Mouse (Mus musculus): ENCODE measurements around the gene Itpka. TPM values are rescaled to one million over a fixed set of nuclear protein-coding genes. Genes with fewer than 3 reads are reported as not detected.
A peak's percentile ranks its signal among the peaks of the same experiment; 100 is the strongest.

Gene Itpka
- polyA plus RNA-seq, 1 experiment from 2014 or later: 1.7 TPM

GRCm38 (mm10) chr2:119762276-119762675 lies 20.1 kb downstream of the Itpka start:
- Histone ChIP-seq H3K4me2 (ENCODE audit: low read depth, low read length) (no peak overlapping the region), H3K9me3 (replicated peaks; ENCODE audit: control insufficient read depth, low read length) (no peaks in the 10 kb centered on the region), H3K9ac (ENCODE audit: low read length) (no peak overlapping the region), H3K27me3 (ENCODE audit: control insufficient read depth, insufficient read depth, low read length) (peaks cover 20% of the 10 kb centered on the region), H3K36me3 (ENCODE audit: control insufficient read depth, insufficient read depth) (peaks cover 7% of the 10 kb centered on the region; the same call in 1 of the 2 replicates), H3K27ac (ENCODE audit: low read length) (no peak overlapping the region), H3K4me1 (ENCODE audit: control insufficient read depth, insufficient read depth, low read length) (peaks cover 8% of the 10 kb centered on the region), H3K4me3 (ENCODE audit: low read length) (no peak overlapping the region)
- WGBS: 42% methylated on average over 1 of the region's 1 CpGs
- ATAC-seq (replicated peaks; ENCODE audit: extremely low read depth, insufficient read depth, low FRiP score): no peak

GRCm38 (mm10) chr2:119763924-119764323 lies 21.8 kb downstream of the Itpka start:
- Histone ChIP-seq H3K9me3 (replicated peaks; ENCODE audit: control insufficient read depth, low read length) (no peaks in the 10 kb centered on the region), H3K4me2 (ENCODE audit: low read depth, low read length) (no peak overlapping the region), H3K27me3 (ENCODE audit: control insufficient read depth, insufficient read depth, low read length) (peaks cover 8% of the 10 kb centered on the region), H3K4me1 (ENCODE audit: control insufficient read depth, insufficient read depth, low read length) (no peaks in the 10 kb centered on the region), H3K27ac (ENCODE audit: low read length) (no peak overlapping the region), H3K36me3 (ENCODE audit: control insufficient read depth, insufficient read depth) (peaks cover 15% of the 10 kb centered on the region), H3K4me3 (ENCODE audit: low read length) (no peak overlapping the region), H3K9ac (ENCODE audit: low read length) (no peak overlapping the region)
- no peak for ATAC-seq (replicated peaks; ENCODE audit: extremely low read depth, insufficient read depth, low FRiP score)
- WGBS: 53% methylated on average over 4 of the region's 4 CpGs

GRCm38 (mm10) chr2:119767246-119767645 lies 25.1 kb downstream of the Itpka start:
- WGBS: 93% methylated on average over 6 of the region's 6 CpGs
- Histone ChIP-seq H3K27me3 (ENCODE audit: control insufficient read depth, insufficient read depth, low read length) (no peaks in the 10 kb centered on the region), H3K27ac (ENCODE audit: low read length) (no peak overlapping the region), H3K9me3 (replicated peaks; ENCODE audit: control insufficient read depth, low read length) (no peaks in the 10 kb centered on the region), H3K36me3 (ENCODE audit: control insufficient read depth, insufficient read depth) (peaks cover 28% of the 10 kb centered on the region), H3K4me3 (ENCODE audit: low read length) (no peak overlapping the region), H3K9ac (ENCODE audit: low read length) (no peak overlapping the region), H3K4me1 (ENCODE audit: control insufficient read depth, insufficient read depth, low read length) (no peaks in the 10 kb centered on the region), H3K4me2 (ENCODE audit: low read depth, low read length) (no peak overlapping the region)
- ATAC-seq (replicated peaks; ENCODE audit: extremely low read depth, insufficient read depth, low FRiP score): no peak

GRCm38 (mm10) chr2:119787206-119787883 lies 45.2 kb downstream of the Itpka start, which contains the start of gene Rpap1:
Gene Rpap1 (minus strand): TSS chr2:119787537.
- ATAC-seq (replicated peaks; ENCODE audit: extremely low read depth, insufficient read depth, low FRiP score): peak; percentile 95
- peaks cover 4% of the 10 kb centered on the region for H3K36me3 ChIP-seq (ENCODE audit: control insufficient read depth, insufficient read depth)

GRCm38 (mm10) chr2:119789996-119790395 lies 47.9 kb downstream of the Itpka start:
- ATAC-seq (replicated peaks; ENCODE audit: extremely low read depth, insufficient read depth, low FRiP score): no peak
- Histone ChIP-seq H3K9ac (ENCODE audit: low read length) (no peak overlapping the region), H3K4me1 (ENCODE audit: control insufficient read depth, insufficient read depth, low read length) (peaks cover 10% of the 10 kb centered on the region), H3K27me3 (ENCODE audit: control insufficient read depth, insufficient read depth, low read length) (no peaks in the 10 kb centered on the region), H3K4me3 (ENCODE audit: low read length) (no peak overlapping the region), H3K9me3 (replicated peaks; ENCODE audit: control insufficient read depth, low read length) (no peaks in the 10 kb centered on the region; the same call in 1 of the 2 replicates), H3K4me2 (ENCODE audit: low read depth, low read length) (no peak overlapping the region), H3K36me3 (ENCODE audit: control insufficient read depth, insufficient read depth) (no peaks in the 10 kb centered on the region), H3K27ac (ENCODE audit: low read length) (no peak overlapping the region)
- WGBS: 72% methylated on average over 2 of the region's 2 CpGs

More at GRCm38 (mm10) chr2:119787206-119787883, 45.2 kb downstream of the Itpka start, which contains the start of gene Rpap1:
- peaks cover 10% of the 10 kb centered on the region for H3K4me1 ChIP-seq (ENCODE audit: control insufficient read depth, insufficient read depth, low read length)
- H3K9ac ChIP-seq (ENCODE audit: low read length): peak within 1 kb of the TSS; percentile 80
- H3K4me3 ChIP-seq (ENCODE audit: low read length): peak within 1 kb of the TSS; percentile 84
- no peaks in the 10 kb centered on the region; the same call in 1 of the 2 replicates for H3K9me3 ChIP-seq (replicated peaks; ENCODE audit: control insufficient read depth, low read length)
- WGBS: under 1% methylated on average over 44 of the region's 44 CpGs
- peak within 1 kb of the TSS; percentile 71 for H3K4me2 ChIP-seq (ENCODE audit: low read depth, low read length)
- H3K27me3 ChIP-seq (ENCODE audit: control insufficient read depth, insufficient read depth, low read length): no peaks in the 10 kb centered on the region
- peak within 1 kb of the TSS; percentile 85 for H3K27ac ChIP-seq (ENCODE audit: low read length)

- no peaks in the 10 kb centered on the region for H3K9me3 ChIP-seq (replicated peaks; ENCODE audit: control insufficient read depth, low read length)
- H3K27me3 ChIP-seq (ENCODE audit: control insufficient read depth, insufficient read depth, low read length): 0 out of 2 replicates have a peak, but pooled peaks cover 4% of the 10 kb centered on the region
- H3K9ac ChIP-seq (ENCODE audit: low read length): no peak within 1 kb of the TSS
- H3K4me2 ChIP-seq (ENCODE audit: low read depth, low read length): peak within 1 kb of the TSS; percentile 99; the same call in 1 of the 2 replicates
- H3K4me3 ChIP-seq (ENCODE audit: low read length): no peak within 1 kb of the TSS
- ATAC-seq (replicated peaks; ENCODE audit: extremely low read depth, insufficient read depth, low FRiP score): no peak
- no peaks in the 10 kb centered on the region for H3K36me3 ChIP-seq (ENCODE audit: control insufficient read depth, insufficient read depth)
- no peak within 1 kb of the TSS for H3K27ac ChIP-seq (ENCODE audit: low read length)
- 54% methylated on average over 5 of the region's 5 CpGs for WGBS
- H3K4me1 ChIP-seq (ENCODE audit: control insufficient read depth, insufficient read depth, low read length): peaks cover 19% of the 10 kb centered on the region
Observed at GRCm38 (mm10) chr2:119797279-119797783, 55.2 kb downstream of the Itpka start, which contains the start of gene Tyro3. Gene Tyro3 (plus strand): TSS chr2:119797733.

GRCm38 (mm10) chr2:119798246-119798927 lies 56.2 kb downstream of the Itpka start:
- no peaks in the 10 kb centered on the region for H3K9me3 ChIP-seq (replicated peaks; ENCODE audit: control insufficient read depth, low read length)
- peaks cover 24% of the 10 kb centered on the region for H3K4me1 ChIP-seq (ENCODE audit: control insufficient read depth, insufficient read depth, low read length)
- H3K27me3 ChIP-seq (ENCODE audit: control insufficient read depth, insufficient read depth, low read length): 0 out of 2 replicates have a peak, but pooled peaks cover 4% of the 10 kb centered on the region
- no peak overlapping the region for H3K4me3 ChIP-seq (ENCODE audit: low read length)
- H3K36me3 ChIP-seq (ENCODE audit: control insufficient read depth, insufficient read depth): no peaks in the 10 kb centered on the region
- WGBS: 10% methylated on average over 13 of the region's 13 CpGs
- no peak overlapping the region for H3K27ac ChIP-seq (ENCODE audit: low read length)
- peak overlapping the region; percentile 99 for H3K4me2 ChIP-seq (ENCODE audit: low read depth, low read length)
- H3K9ac ChIP-seq (ENCODE audit: low read length): no peak overlapping the region
- ATAC-seq (replicated peaks; ENCODE audit: extremely low read depth, insufficient read depth, low FRiP score): 0 out of 2 replicates have a peak, but pooled peaks have one; percentile 33

- H3K4me3 ChIP-seq (ENCODE audit: low read length): peak overlapping the region; percentile 76
- ATAC-seq (replicated peaks; ENCODE audit: extremely low read depth, insufficient read depth, low FRiP score): peak; percentile 59
- peak overlapping the region; percentile 99 for H3K4me2 ChIP-seq (ENCODE audit: low read depth, low read length)
- H3K27me3 ChIP-seq (ENCODE audit: control insufficient read depth, insufficient read depth, low read length): 0 out of 2 replicates have a peak, but pooled peaks cover 4% of the 10 kb centered on the region
- no peaks in the 10 kb centered on the region for H3K36me3 ChIP-seq (ENCODE audit: control insufficient read depth, insufficient read depth)
- no peaks in the 10 kb centered on the region for H3K9me3 ChIP-seq (replicated peaks; ENCODE audit: control insufficient read depth, low read length)
- under 1% methylated on average over 80 of the region's 89 CpGs for WGBS
- peak overlapping the region; percentile 83 for H3K9ac ChIP-seq (ENCODE audit: low read length)
- peaks cover 24% of the 10 kb centered on the region for H3K4me1 ChIP-seq (ENCODE audit: control insufficient read depth, insufficient read depth, low read length)
- H3K27ac ChIP-seq (ENCODE audit: low read length): no peak overlapping the region
Observed at GRCm38 (mm10) chr2:119799181-119799960, 57.2 kb downstream of the Itpka start.
